Mouse (Mus musculus) myocyte (in vitro differentiated cells): ENCODE results near the gene Gucy2d.

Experiments
- MAX ChIP-seq: IDR thresholded peaks from one replicate; pipeline ENCODE4 v1.6.1; 2011; ENCODE audit warnings: low read depth, mild to moderate bottlenecking, control low read depth
- MYOD1 ChIP-seq, 3 experiments: IDR thresholded peaks; one replicate each; pipeline ENCODE4 v1.6.1; 2011; ENCODE audit warnings: control low read depth in 2 of 3, low read depth in 2 of 3, mild to moderate bottlenecking in 2 of 3, moderate library complexity in 1 of 3; ENCODE audit not compliant: insufficient read length in 2 of 3, control insufficient read depth in 1 of 3
- POLR2A ChIP-seq: IDR thresholded peaks from one replicate; pipeline ENCODE4 v1.6.1; 2011; ENCODE audit warnings: low read depth, mild to moderate bottlenecking, control low read depth, moderate library complexity; ENCODE audit not compliant: insufficient read length
- POLR2AphosphoS2 ChIP-seq: IDR thresholded peaks from one replicate; pipeline ENCODE4 v1.6.1; 2011; ENCODE audit warnings: low read depth, control low read depth; ENCODE audit not compliant: insufficient read length
- REST ChIP-seq: IDR thresholded peaks from one replicate; pipeline ENCODE4 v1.6.1; 2011; ENCODE audit warnings: mild to moderate bottlenecking, control low read depth, moderate library complexity; ENCODE audit not compliant: insufficient read depth, insufficient read length
- TCF12 ChIP-seq: IDR thresholded peaks from one replicate; pipeline ENCODE4 v1.6.1; 2011; ENCODE audit warnings: mild to moderate bottlenecking, control low read depth; ENCODE audit not compliant: poor library complexity, insufficient read depth, severe bottlenecking
- USF1 ChIP-seq: IDR thresholded peaks from one replicate; pipeline ENCODE4 v1.6.1; 2011; ENCODE audit warnings: low read depth, mild to moderate bottlenecking, control low read depth, moderate library complexity

GRCm38 (mm10) chr7:98413115-98413514 is 27.1 kb upstream of the Gucy2d start:
- no peak for TF ChIP-seq POLR2A
- TF ChIP-seq MYOD1 (IDR thresholded peaks at IDR 0.05; ENCODE audit: control insufficient read depth in 1 of 3, insufficient read length in 2 of 3, low read depth in 2 of 3) = no peak
- TF ChIP-seq POLR2AphosphoS2 = no peak
- no peak for TF ChIP-seq USF1
- TF ChIP-seq TCF12 = no peak
- TF ChIP-seq MAX = no peak
- no peak for TF ChIP-seq REST
